Mouse (Mus musculus) myocyte (in vitro differentiated cells): ENCODE results near the gene Cracr2b. TPM values are rescaled to one million over a fixed set of nuclear protein-coding genes. Genes with fewer than 3 reads are reported as not detected.

Experiments
- H3K27me3 ChIP-seq: one replicate; pipeline ENCODE4 v1.6.1; 2011; ENCODE audit not compliant: control insufficient read depth, insufficient read depth, insufficient read length
- H3K36me3 ChIP-seq: one replicate; pipeline ENCODE4 v1.6.1; 2011; ENCODE audit not compliant: control insufficient read depth, insufficient read depth
- H3K4me2 ChIP-seq: one replicate; pipeline ENCODE4 v1.6.1; 2011; ENCODE audit warnings: low read depth, control low read depth
- H3K4me3 ChIP-seq: one replicate; pipeline ENCODE4 v1.5.1; 2011; ENCODE audit warnings: mild to moderate bottlenecking, control low read depth, moderate library complexity
- H3K79me2 ChIP-seq: one replicate; pipeline ENCODE4 v1.6.1; 2011; ENCODE audit not compliant: control insufficient read depth, insufficient read depth
- H3ac ChIP-seq: one replicate; pipeline ENCODE4 v1.6.1; 2011; ENCODE audit not compliant: control insufficient read depth, insufficient read length
- CEBPB ChIP-seq: IDR thresholded peaks from 2 replicates; pipeline ENCODE4 v1.6.1; 2011; ENCODE audit warnings: mild to moderate bottlenecking, moderate library complexity; ENCODE audit not compliant: poor library complexity, insufficient read depth, severe bottlenecking
- E2F4 ChIP-seq: IDR thresholded peaks from one replicate; pipeline ENCODE4 v1.6.1; 2011; ENCODE audit warnings: mild to moderate bottlenecking, control low read depth, moderate library complexity; ENCODE audit not compliant: insufficient read depth
- MAX ChIP-seq: IDR thresholded peaks from one replicate; pipeline ENCODE4 v1.6.1; 2011; ENCODE audit warnings: low read depth, mild to moderate bottlenecking, control low read depth
- MYOD1 ChIP-seq, 3 experiments: IDR thresholded peaks; one replicate each; pipeline ENCODE4 v1.6.1; 2011; ENCODE audit warnings: control low read depth in 2 of 3, low read depth in 2 of 3, mild to moderate bottlenecking in 2 of 3, moderate library complexity in 1 of 3; ENCODE audit not compliant: insufficient read length in 2 of 3, control insufficient read depth in 1 of 3
- MYOG ChIP-seq, 3 experiments: IDR thresholded peaks; one replicate each; pipeline ENCODE4 v1.6.1; 2011; ENCODE audit warnings: control low read depth in 2 of 3, low read depth in 2 of 3, mild to moderate bottlenecking in 2 of 3; ENCODE audit not compliant: insufficient read length in 2 of 3, control insufficient read depth in 1 of 3, insufficient read depth in 1 of 3
- POLR2A ChIP-seq: IDR thresholded peaks from one replicate; pipeline ENCODE4 v1.6.1; 2011; ENCODE audit warnings: low read depth, mild to moderate bottlenecking, control low read depth, moderate library complexity; ENCODE audit not compliant: insufficient read length
- POLR2AphosphoS2 ChIP-seq: IDR thresholded peaks from one replicate; pipeline ENCODE4 v1.6.1; 2011; ENCODE audit warnings: low read depth, control low read depth; ENCODE audit not compliant: insufficient read length
- REST ChIP-seq: IDR thresholded peaks from one replicate; pipeline ENCODE4 v1.6.1; 2011; ENCODE audit warnings: mild to moderate bottlenecking, control low read depth, moderate library complexity; ENCODE audit not compliant: insufficient read depth, insufficient read length
- SRF ChIP-seq: IDR thresholded peaks from one replicate; pipeline ENCODE4 v1.6.1; 2011; ENCODE audit warnings: low read depth; ENCODE audit not compliant: control insufficient read depth, insufficient read length
- TCF12 ChIP-seq: IDR thresholded peaks from one replicate; pipeline ENCODE4 v1.6.1; 2011; ENCODE audit warnings: mild to moderate bottlenecking, control low read depth; ENCODE audit not compliant: poor library complexity, insufficient read depth, severe bottlenecking
- TCF3 ChIP-seq: IDR thresholded peaks from one replicate; pipeline ENCODE4 v1.6.1; 2011; ENCODE audit warnings: low read depth, control low read depth; ENCODE audit not compliant: insufficient read length
- USF1 ChIP-seq: IDR thresholded peaks from one replicate; pipeline ENCODE4 v1.6.1; 2011; ENCODE audit warnings: low read depth, mild to moderate bottlenecking, control low read depth, moderate library complexity
- polyA plus RNA-seq: library from polyadenylated mRNA; unstranded; fragments of >200 nt; fragmentation: generic; extraction: Trizol; gene quantifications from one replicate; pipeline ENCODE4 v1.2.1, GENCODE M21; 2012; ENCODE audit warnings: missing spikeins

Cracr2b gene
- polyA plus RNA-seq, 1 experiment: 2.4 TPM

GRCm38 (mm10) chr7:141437178-141438120 is 23.4 kb upstream of the Cracr2b start, which contains the start of gene Slc25a22:
Slc25a22 (minus strand) TSS chr7:141437892.
- Histone ChIP-seq H3K36me3 (no peaks in the 10 kb centered on the region), H3K27me3 (no peaks in the 10 kb centered on the region), H3K79me2 (peaks cover 12% of the 10 kb centered on the region), H3K4me3 (peak within 1 kb of the TSS; percentile 60), H3K4me2 (peak within 1 kb of the TSS; percentile 97), H3ac (peak within 1 kb of the TSS; percentile 30)
- TF ChIP-seq POLR2A: peak; percentile 78
- no peak for TF ChIP-seq MAX
- TF ChIP-seq REST: no peak
- TF ChIP-seq MYOD1 (IDR thresholded peaks at IDR 0.05; ENCODE audit: control insufficient read depth in 1 of 3, insufficient read length in 2 of 3, low read depth in 2 of 3): peak in 1 of 3 experiments; percentile 1
- TF ChIP-seq POLR2AphosphoS2: peak; percentile 92
- no peak for TF ChIP-seq CEBPB
- TF ChIP-seq SRF: no peak
- TF ChIP-seq TCF12: no peak
- TF ChIP-seq USF1: no peak
- TF ChIP-seq E2F4: peak; percentile 18
- no peak for TF ChIP-seq MYOG (IDR thresholded peaks at IDR 0.05; ENCODE audit: control insufficient read depth in 1 of 3, insufficient read depth in 1 of 3, insufficient read length in 2 of 3, low read depth in 2 of 3)
- TF ChIP-seq TCF3: no peak

- Histone ChIP-seq H3K27me3 (no peaks in the 10 kb centered on the region), H3K79me2 (peaks cover 12% of the 10 kb centered on the region)
- no peak for TF ChIP-seq MAX
Observed at GRCm38 (mm10) chr7:141438201-141438968, 22.5 kb upstream of the Cracr2b start.

GRCm38 (mm10) chr7:141439140-141439679 is 21.7 kb upstream of the Cracr2b start:
- H3K4me3 ChIP-seq: no peak overlapping the region
- TF ChIP-seq USF1: no peak
- no peak for TF ChIP-seq TCF3
- TF ChIP-seq E2F4: no peak
- TF ChIP-seq MYOG (IDR thresholded peaks at IDR 0.05; ENCODE audit: control insufficient read depth in 1 of 3, insufficient read depth in 1 of 3, insufficient read length in 2 of 3, low read depth in 2 of 3): no peak
- TF ChIP-seq REST: no peak
- TF ChIP-seq POLR2AphosphoS2: no peak
- no peak for TF ChIP-seq CEBPB
- TF ChIP-seq SRF: no peak
- no peak for TF ChIP-seq POLR2A
- no peak for TF ChIP-seq MYOD1 (IDR thresholded peaks at IDR 0.05; ENCODE audit: control insufficient read depth in 1 of 3, insufficient read length in 2 of 3, low read depth in 2 of 3)
- no peak for TF ChIP-seq TCF12
- TF ChIP-seq MAX: no peak

More at GRCm38 (mm10) chr7:141438201-141438968, 22.5 kb upstream of the Cracr2b start:
- no peak overlapping the region for H3ac ChIP-seq
- no peak overlapping the region for H3K4me2 ChIP-seq
- no peak overlapping the region for H3K4me3 ChIP-seq
- H3K36me3 ChIP-seq: no peaks in the 10 kb centered on the region

GRCm38 (mm10) chr7:141439811-141440210 is 21.1 kb upstream of the Cracr2b start:
- H3K79me2 ChIP-seq: peaks cover 10% of the 10 kb centered on the region
- no peaks in the 10 kb centered on the region for H3K36me3 ChIP-seq
- no peak overlapping the region for H3K4me2 ChIP-seq
- TF ChIP-seq TCF3: no peak
- no peak for TF ChIP-seq REST
- TF ChIP-seq USF1: no peak
- TF ChIP-seq POLR2AphosphoS2: no peak
- no peak for TF ChIP-seq MYOD1 (IDR thresholded peaks at IDR 0.05; ENCODE audit: control insufficient read depth in 1 of 3, insufficient read length in 2 of 3, low read depth in 2 of 3)
- no peak for TF ChIP-seq SRF
- no peak for TF ChIP-seq CEBPB
- TF ChIP-seq E2F4: no peak
- no peak for TF ChIP-seq POLR2A
- TF ChIP-seq TCF12: no peak
- no peak for TF ChIP-seq MYOG (IDR thresholded peaks at IDR 0.05; ENCODE audit: control insufficient read depth in 1 of 3, insufficient read depth in 1 of 3, insufficient read length in 2 of 3, low read depth in 2 of 3)
- TF ChIP-seq MAX: no peak
- no peak overlapping the region for H3ac ChIP-seq
- H3K27me3 ChIP-seq: no peaks in the 10 kb centered on the region
- H3K4me3 ChIP-seq: no peak overlapping the region

More at GRCm38 (mm10) chr7:141439140-141439679, 21.7 kb upstream of the Cracr2b start:
- Histone ChIP-seq H3K27me3 (no peaks in the 10 kb centered on the region), H3K4me2 (no peak overlapping the region), H3K36me3 (no peaks in the 10 kb centered on the region), H3K79me2 (peaks cover 12% of the 10 kb centered on the region), H3ac (no peak overlapping the region)
